Mouse (Mus musculus): ENCODE data around the gene Inpp4b. TPM values are rescaled to one million over a fixed set of nuclear protein-coding genes. Genes with fewer than 3 reads are reported as not detected.

Inpp4b gene
- polyA plus RNA-seq (2012; ENCODE audit: insufficient read depth, insufficient read length, missing spikeins) = 5.5 and 7.7 TPM in 2 replicates

GRCm38 (mm10) chr8:81342236-81342998 lies at the start of gene Inpp4b:
TSS of gene Inpp4b (plus strand) at chr8:81342556.
- H3K4me1 ChIP-seq (ENCODE audit: control insufficient read depth, insufficient read depth, low read length) = peaks cover 7% of the 10 kb centered on the region
- H3K27ac ChIP-seq (ENCODE audit: insufficient read depth, low read depth, low read length) = peak within 1 kb of the TSS; percentile 33
- H3K4me3 ChIP-seq (ENCODE audit: insufficient read depth, low read length) = peak within 1 kb of the TSS; percentile 60
- TF ChIP-seq CTCF (IDR thresholded peaks at IDR 0.05; ENCODE audit: low read depth, low read length) (no peak), POLR2A (IDR thresholded peaks at IDR 0.05; ENCODE audit: borderline replicate concordance, low read depth, low read length) (no peak)

- TF ChIP-seq CTCF (IDR thresholded peaks at IDR 0.05; ENCODE audit: low read depth, low read length) = no peak
- no peak for TF ChIP-seq POLR2A (IDR thresholded peaks at IDR 0.05; ENCODE audit: borderline replicate concordance, low read depth, low read length)
- H3K4me3 ChIP-seq (ENCODE audit: insufficient read depth, low read length) = no peak overlapping the region
- no peak overlapping the region for H3K27ac ChIP-seq (ENCODE audit: insufficient read depth, low read depth, low read length)
- 0 out of 2 replicates have a peak, but pooled peaks cover 2% of the 10 kb centered on the region for H3K4me1 ChIP-seq (ENCODE audit: control insufficient read depth, insufficient read depth, low read length)
Measured at GRCm38 (mm10) chr8:81335250-81335649, 7.1 kb upstream of the Inpp4b start.

GRCm38 (mm10) chr8:81341191-81341590 lies 1.2 kb upstream of the Inpp4b start:
- no peak for TF ChIP-seq POLR2A (IDR thresholded peaks at IDR 0.05; ENCODE audit: borderline replicate concordance, low read depth, low read length)
- no peak for TF ChIP-seq CTCF (IDR thresholded peaks at IDR 0.05; ENCODE audit: low read depth, low read length)
- Histone ChIP-seq H3K4me1 (ENCODE audit: control insufficient read depth, insufficient read depth, low read length) (peaks cover 7% of the 10 kb centered on the region), H3K4me3 (ENCODE audit: insufficient read depth, low read length) (peak overlapping the region; percentile 60; the same call in 1 of the 2 replicates), H3K27ac (ENCODE audit: insufficient read depth, low read depth, low read length) (no peak overlapping the region)

- TF ChIP-seq POLR2A (IDR thresholded peaks at IDR 0.05; ENCODE audit: borderline replicate concordance, low read depth, low read length) = 0 out of 2 replicates have a peak, but pooled peaks have one; percentile 36
- TF ChIP-seq CTCF (IDR thresholded peaks at IDR 0.05; ENCODE audit: low read depth, low read length) = no peak
- Histone ChIP-seq H3K4me3 (ENCODE audit: insufficient read depth, low read length) (peak overlapping the region; percentile 60), H3K27ac (ENCODE audit: insufficient read depth, low read depth, low read length) (0 out of 2 replicates have a peak overlapping the region, but pooled peaks have one; percentile 5), H3K4me1 (ENCODE audit: control insufficient read depth, insufficient read depth, low read length) (peaks cover 7% of the 10 kb centered on the region)
Measured at GRCm38 (mm10) chr8:81341591-81342235, 643 bp upstream of the Inpp4b start.

GRCm38 (mm10) chr8:81342999-81343302 lies 595 bp downstream of the Inpp4b start:
- Histone ChIP-seq H3K4me3 (ENCODE audit: insufficient read depth, low read length) (peak overlapping the region; percentile 60), H3K4me1 (ENCODE audit: control insufficient read depth, insufficient read depth, low read length) (peaks cover 7% of the 10 kb centered on the region), H3K27ac (ENCODE audit: insufficient read depth, low read depth, low read length) (no peak overlapping the region)
- no peak for TF ChIP-seq CTCF (IDR thresholded peaks at IDR 0.05; ENCODE audit: low read depth, low read length)
- no peak for TF ChIP-seq POLR2A (IDR thresholded peaks at IDR 0.05; ENCODE audit: borderline replicate concordance, low read depth, low read length)

GRCm38 (mm10) chr8:81345170-81345697 lies 2.9 kb downstream of the Inpp4b start:
- Histone ChIP-seq H3K4me1 (ENCODE audit: control insufficient read depth, insufficient read depth, low read length) (peaks cover 7% of the 10 kb centered on the region), H3K27ac (ENCODE audit: insufficient read depth, low read depth, low read length) (no peak overlapping the region), H3K4me3 (ENCODE audit: insufficient read depth, low read length) (no peak overlapping the region)
- no peak for TF ChIP-seq POLR2A (IDR thresholded peaks at IDR 0.05; ENCODE audit: borderline replicate concordance, low read depth, low read length)
- no peak for TF ChIP-seq CTCF (IDR thresholded peaks at IDR 0.05; ENCODE audit: low read depth, low read length)

GRCm38 (mm10) chr8:81349452-81349851 lies 7.1 kb downstream of the Inpp4b start:
- H3K27ac ChIP-seq (ENCODE audit: insufficient read depth, low read depth, low read length) = no peak overlapping the region
- H3K4me3 ChIP-seq (ENCODE audit: insufficient read depth, low read length) = no peak overlapping the region
- TF ChIP-seq POLR2A (IDR thresholded peaks at IDR 0.05; ENCODE audit: borderline replicate concordance, low read depth, low read length) = no peak
- TF ChIP-seq CTCF (IDR thresholded peaks at IDR 0.05; ENCODE audit: low read depth, low read length) = no peak
- H3K4me1 ChIP-seq (ENCODE audit: control insufficient read depth, insufficient read depth, low read length) = no peaks in the 10 kb centered on the region

- Histone ChIP-seq H3K4me1 (ENCODE audit: control insufficient read depth, insufficient read depth, low read length) (no peaks in the 10 kb centered on the region), H3K4me3 (ENCODE audit: insufficient read depth, low read length) (no peak overlapping the region), H3K27ac (ENCODE audit: insufficient read depth, low read depth, low read length) (no peak overlapping the region)
- TF ChIP-seq POLR2A (IDR thresholded peaks at IDR 0.05; ENCODE audit: borderline replicate concordance, low read depth, low read length) (no peak), CTCF (IDR thresholded peaks at IDR 0.05; ENCODE audit: low read depth, low read length) (no peak)
Measured at GRCm38 (mm10) chr8:81353460-81353859, 11.1 kb downstream of the Inpp4b start.

- peaks cover 8% of the 10 kb centered on the region for H3K4me1 ChIP-seq (ENCODE audit: control insufficient read depth, insufficient read depth, low read length)
- no peak for TF ChIP-seq POLR2A (IDR thresholded peaks at IDR 0.05; ENCODE audit: borderline replicate concordance, low read depth, low read length)
- no peak for TF ChIP-seq CTCF (IDR thresholded peaks at IDR 0.05; ENCODE audit: low read depth, low read length)
- no peak overlapping the region for H3K4me3 ChIP-seq (ENCODE audit: insufficient read depth, low read length)
- H3K27ac ChIP-seq (ENCODE audit: insufficient read depth, low read depth, low read length) = no peak overlapping the region
Measured at GRCm38 (mm10) chr8:81358108-81358507, 15.8 kb downstream of the Inpp4b start.

GRCm38 (mm10) chr8:81360518-81360917 lies 18.2 kb downstream of the Inpp4b start:
- no peak overlapping the region for H3K4me3 ChIP-seq (ENCODE audit: insufficient read depth, low read length)
- peaks cover 8% of the 10 kb centered on the region for H3K4me1 ChIP-seq (ENCODE audit: control insufficient read depth, insufficient read depth, low read length)
- no peak overlapping the region for H3K27ac ChIP-seq (ENCODE audit: insufficient read depth, low read depth, low read length)
- no peak for TF ChIP-seq CTCF (IDR thresholded peaks at IDR 0.05; ENCODE audit: low read depth, low read length)
- no peak for TF ChIP-seq POLR2A (IDR thresholded peaks at IDR 0.05; ENCODE audit: borderline replicate concordance, low read depth, low read length)

All from bone marrow macrophage, adult 2 months (primary cell).